Mouse (Mus musculus) MEL (cell line): ENCODE results near the gene Uncx. TPM values are rescaled to one million over a fixed set of nuclear protein-coding genes. Genes with fewer than 3 reads are reported as not detected.
A peak's percentile ranks its signal among the peaks of the same experiment; 100 is the strongest.
"Not testable (repeated sequence)": the region's sequence is repeated elsewhere in the genome, so short reads cannot be mapped to it uniquely, and the experiment has no call there.

Source experiments
- DNase-seq: peaks from one replicate; pipeline ENCODE4 v3.0.0; 2011; ENCODE audit warnings: low read depth, low spot score
- H3K27ac ChIP-seq: 2 replicates; pipeline ENCODE4 v1.5.1; 2012; ENCODE audit warnings: low read depth, mild to moderate bottlenecking, control low read depth, low read length, moderate library complexity; ENCODE audit not compliant: control insufficient read depth
- H3K27me3 ChIP-seq, 2 experiments: fragments of 150-350 bp in 1 of 2; sonication (generic) in 1 of 2; 2 replicates each; pipeline ENCODE4 v1.6.1; 2012; ENCODE audit warnings: low read length in 2 of 2, mild to moderate bottlenecking in 2 of 2, improper control_type of control experiment in 1 of 2, moderate library complexity in 1 of 2; ENCODE audit not compliant: insufficient read depth in 2 of 2, control insufficient read depth in 1 of 2
- H3K36me3 ChIP-seq, 2 experiments: 2 replicates each; pipeline ENCODE4 v1.6.1; 2012 to 2014; ENCODE audit warnings: low read length in 2 of 2, improper control_type of control experiment in 1 of 2, inconsistent platforms in 1 of 2, mild to moderate bottlenecking in 1 of 2; ENCODE audit not compliant: insufficient read depth in 2 of 2, control insufficient read depth in 1 of 2
- H3K4me1 ChIP-seq, 2 experiments: fragments of 150-350 bp in 1 of 2; sonication (generic) in 1 of 2; 2 replicates each; pipeline ENCODE4 v1.6.1; 2012; ENCODE audit warnings: low read length in 2 of 2, improper control_type of control experiment in 1 of 2, mild to moderate bottlenecking in 1 of 2; ENCODE audit not compliant: insufficient read depth in 2 of 2, control insufficient read depth in 1 of 2
- H3K4me3 ChIP-seq, 2 experiments: fragments of 150-350 bp in 1 of 2; sonication (generic) in 1 of 2; 2 replicates each; pipeline ENCODE4 v1.5.1; 2012; ENCODE audit warnings: low read depth in 2 of 2, low read length in 2 of 2, mild to moderate bottlenecking in 2 of 2, moderate library complexity in 2 of 2, control low read depth in 1 of 2, improper control_type of control experiment in 1 of 2; ENCODE audit not compliant: control insufficient read depth in 1 of 2, insufficient read depth in 1 of 2
- H3K79me2 ChIP-seq: 2 replicates; pipeline ENCODE4 v1.6.1; 2012; ENCODE audit warnings: mild to moderate bottlenecking, low read length, moderate library complexity; ENCODE audit not compliant: control insufficient read depth, poor library complexity, insufficient read depth
- H3K9ac ChIP-seq: 2 replicates; pipeline ENCODE4 v1.6.1; 2012; ENCODE audit warnings: low read depth, mild to moderate bottlenecking, control low read depth, low read length, moderate library complexity; ENCODE audit not compliant: control insufficient read depth, poor library complexity, severe bottlenecking
- H3K9me3 ChIP-seq: fragments of 150-350 bp; sonication (generic); replicated peaks from 2 replicates; pipeline ENCODE4 v1.6.1; 2012; ENCODE audit warnings: mild to moderate bottlenecking, low read length, improper control_type of control experiment, moderate library complexity; ENCODE audit not compliant: insufficient read depth
- CHD2 ChIP-seq: IDR thresholded peaks from 2 replicates; pipeline ENCODE4 v1.6.1; 2011; ENCODE audit warnings: low read length, improper control_type of control experiment
- CTCF ChIP-seq, 3 experiments: IDR thresholded peaks in 2 of 3; conservative IDR thresholded peaks in 1 of 3; 2 replicates each; pipeline ENCODE4 v1.5.1; 2011 to 2012; ENCODE audit warnings: low read length in 3 of 3, low read depth in 2 of 3, mild to moderate bottlenecking in 2 of 3, improper control_type of control experiment in 1 of 3, inconsistent platforms in 1 of 3, mixed read lengths in 1 of 3, moderate library complexity in 1 of 3; ENCODE audit not compliant: control insufficient read depth in 1 of 3, insufficient read depth in 1 of 3, poor library complexity in 1 of 3, severe bottlenecking in 1 of 3
- ELF1 ChIP-seq: IDR thresholded peaks from 2 replicates; pipeline ENCODE4 v1.6.1; 2014; ENCODE audit warnings: low read depth, mild to moderate bottlenecking, inconsistent platforms, low read length, improper control_type of control experiment, moderate library complexity
- EP300 ChIP-seq, 2 experiments: IDR thresholded peaks; 2 replicates each; pipeline ENCODE4 v1.6.1; 2011; ENCODE audit warnings: improper control_type of control experiment in 2 of 2, low read length in 2 of 2, low read depth in 1 of 2, mild to moderate bottlenecking in 1 of 2
- RAD21 ChIP-seq: IDR thresholded peaks from 2 replicates; pipeline ENCODE4 v1.6.1; 2011; ENCODE audit warnings: mild to moderate bottlenecking, low read depth, low read length, improper control_type of control experiment
- RCOR1 ChIP-seq: IDR thresholded peaks from 2 replicates; pipeline ENCODE4 v1.6.1; 2012; ENCODE audit warnings: low read depth, mild to moderate bottlenecking, inconsistent platforms, low read length, improper control_type of control experiment
- SMC3 ChIP-seq: IDR thresholded peaks from 2 replicates; pipeline ENCODE4 v1.6.1; 2011; ENCODE audit warnings: low read depth, low read length, improper control_type of control experiment
- UBTF ChIP-seq: IDR thresholded peaks from 2 replicates; pipeline ENCODE4 v1.6.1; 2012; ENCODE audit warnings: low read depth, mild to moderate bottlenecking, inconsistent platforms, low read length, improper control_type of control experiment, moderate library complexity, borderline replicate concordance; ENCODE audit not compliant: insufficient read depth
- ZC3H11A ChIP-seq: IDR thresholded peaks from 2 replicates; pipeline ENCODE4 v1.6.1; 2012; ENCODE audit warnings: low read depth, mild to moderate bottlenecking, inconsistent platforms, low read length, improper control_type of control experiment
- polyA plus RNA-seq, 2 experiments: library from polyadenylated mRNA; stranded (reverse) in 1 of 2; unstranded in 1 of 2; fragments of >175 nt in 1 of 2; fragments of >200 nt in 1 of 2; gene quantifications; 2 replicates each; pipeline versions ENCODE4 v1.2.1 to v1.2.4; 2012; ENCODE audit warnings: low replicate concordance in 2 of 2, low read depth in 1 of 2; ENCODE audit not compliant: insufficient read length in 2 of 2, insufficient read depth in 1 of 2, missing spikeins in 1 of 2
- total RNA-seq: library from RNA; depleted of rRNA; stranded (reverse); fragments of 300-350 nt; gene quantifications from 2 replicates; pipeline ENCODE4 v1.2.3, GENCODE M21; 2012

Gene Uncx
- total and polyA plus RNA-seq, 3 experiments: not detected

- H3K4me3 ChIP-seq, H3K27ac ChIP-seq, H3K4me1 ChIP-seq, H3K79me2 ChIP-seq, H3K36me3 ChIP-seq, H3K9me3 ChIP-seq, H3K9ac ChIP-seq, H3K27me3 ChIP-seq: not testable (repeated sequence)
- TF ChIP-seq ZC3H11A (peak; percentile 15; the same call in 1 of the 2 replicates), CTCF (IDR thresholded peaks at IDR 0.05 in 2 of 3, conservative IDR thresholded peaks at IDR 0.05 in 1 of 3; ENCODE audit: control insufficient read depth in 1 of 3, insufficient read depth in 1 of 3, low read depth in 2 of 3, low read length in 3 of 3, poor library complexity in 1 of 3, severe bottlenecking in 1 of 3) (peak; percentile 37 to 47 (median 44)), SMC3 (peak; percentile 39), RAD21 (peak; percentile 16)
- peak; percentile 34 for DNase-seq
Observed at GRCm38 (mm10) chr5:139587459-139587858, 44.2 kb downstream of the Uncx start.

GRCm38 (mm10) chr5:139590682-139591360, 47.5 kb downstream of the Uncx start:
- H3K4me1 ChIP-seq, H3K27ac ChIP-seq, H3K4me3 ChIP-seq, H3K27me3 ChIP-seq, H3K9me3 ChIP-seq, H3K79me2 ChIP-seq, H3K36me3 ChIP-seq, H3K9ac ChIP-seq: not testable (repeated sequence)
- peak; percentile 15 for DNase-seq

- TF ChIP-seq EP300 (IDR thresholded peaks at IDR 0.05; ENCODE audit: low read depth in 1 of 2, low read length in 2 of 2) (no peak), CHD2 (no peak), UBTF (no peak)
- no peak overlapping the region for H3K4me3 ChIP-seq
- H3K27me3 ChIP-seq: no peaks in the 10 kb centered on the region; a peak in 1 of 4 replicates
- no peak overlapping the region for H3K9ac ChIP-seq
- no peaks in the 10 kb centered on the region for H3K79me2 ChIP-seq
- H3K36me3 ChIP-seq: no peaks in the 10 kb centered on the region
- no peaks in the 10 kb centered on the region for H3K4me1 ChIP-seq
- no peak overlapping the region for H3K27ac ChIP-seq
- DNase-seq: no peak
- H3K9me3 ChIP-seq: no peaks in the 10 kb centered on the region
Observed at GRCm38 (mm10) chr5:139592011-139592410, 48.7 kb downstream of the Uncx start.

DNA sequence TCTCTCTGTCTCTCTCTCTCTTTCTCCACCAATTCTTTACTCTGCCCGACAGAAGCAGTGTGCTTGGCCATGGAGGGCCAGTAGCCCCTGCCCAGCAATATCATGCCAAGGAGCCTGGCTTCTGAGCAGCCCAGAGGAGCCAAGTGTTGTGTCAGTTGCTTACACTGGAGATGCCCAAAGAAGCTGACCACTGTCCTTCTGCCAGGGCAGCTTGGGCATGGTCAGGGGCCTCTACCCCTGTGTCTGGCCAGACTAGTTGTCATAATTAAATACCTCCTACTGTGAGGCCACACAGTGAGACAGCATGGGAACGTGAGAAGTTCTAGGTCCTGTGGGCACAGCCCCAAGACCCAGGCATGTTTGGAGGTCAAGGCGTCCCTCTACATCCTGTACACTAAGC, 49.6 kb downstream of the Uncx start:
- DNase-seq: no peak
- Histone ChIP-seq H3K9me3 (no peaks in the 10 kb centered on the region), H3K27ac (no peak overlapping the region)
- TF ChIP-seq RCOR1: no peak
- no peak for TF ChIP-seq ELF1
- TF ChIP-seq, all 39 proteins: peak for 0
- no peaks in the 10 kb centered on the region for H3K79me2 ChIP-seq
- H3K4me3 ChIP-seq: no peak overlapping the region
- H3K4me1 ChIP-seq: no peaks in the 10 kb centered on the region
- H3K27me3 ChIP-seq: no peaks in the 10 kb centered on the region; a peak in 1 of 4 replicates
- H3K9ac ChIP-seq: no peak overlapping the region
- H3K36me3 ChIP-seq: no peaks in the 10 kb centered on the region
